Mouse (Mus musculus): ENCODE results near the gene Ubald2. TPM values are rescaled to one million over a fixed set of nuclear protein-coding genes. Genes with fewer than 3 reads are reported as not detected.

Ubald2 gene
- 69.7 TPM for polyA plus RNA-seq (2014; fragmentation: Illumina TruSeq; extraction: RNeasy Lipid Tissue Mini Kit (QIAGEN cat#74804); ENCODE audit: low read depth, low replicate concordance)

DNA sequence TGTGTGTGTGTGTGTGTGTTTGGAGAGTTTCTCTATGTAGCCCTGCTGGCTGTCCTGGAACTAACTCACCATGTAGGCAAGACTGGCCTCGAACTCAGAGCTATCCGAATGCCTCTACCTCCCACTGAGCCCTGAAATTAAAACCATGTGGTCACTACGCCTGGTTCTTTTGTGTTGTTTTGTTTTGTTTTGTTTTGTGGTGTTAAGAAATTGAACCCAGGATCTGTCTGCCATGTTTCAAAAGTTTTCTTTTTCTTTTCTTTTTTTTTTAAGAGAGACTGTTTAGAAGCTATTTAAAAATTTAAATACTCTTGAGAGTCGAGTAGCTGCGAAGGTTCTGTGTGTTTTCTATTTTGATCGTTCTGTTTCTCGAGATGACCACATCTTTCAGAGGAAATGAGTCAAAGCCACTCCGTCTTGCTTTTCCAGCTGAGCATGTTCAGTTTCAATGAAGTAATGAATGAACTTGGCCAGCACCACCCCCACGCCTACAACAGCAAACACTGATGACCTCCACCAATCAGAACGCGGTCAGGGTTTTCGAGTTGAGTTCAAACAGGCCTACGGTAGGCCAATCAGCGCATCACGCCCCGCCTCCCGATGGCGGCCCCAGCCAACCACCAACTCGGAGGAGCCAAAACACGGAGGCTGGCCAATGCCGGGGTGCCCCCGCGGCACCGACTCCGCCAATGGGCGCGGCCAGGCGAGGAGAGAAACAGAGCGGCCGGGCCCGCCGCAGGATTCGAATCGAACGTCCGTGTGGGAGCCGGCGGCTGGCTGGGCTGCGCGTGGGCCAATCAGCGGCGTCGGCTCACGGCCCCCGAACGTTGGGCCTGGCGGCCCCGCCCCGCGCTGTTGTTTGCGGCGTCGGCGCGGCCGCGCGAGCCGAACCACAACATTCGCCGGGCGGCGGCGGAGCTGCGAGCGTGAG lies at the start of gene Ubald2:
Ubald2 (plus strand) TSS at position 739 of the 931 bp plus-strand sequence.

DNA sequence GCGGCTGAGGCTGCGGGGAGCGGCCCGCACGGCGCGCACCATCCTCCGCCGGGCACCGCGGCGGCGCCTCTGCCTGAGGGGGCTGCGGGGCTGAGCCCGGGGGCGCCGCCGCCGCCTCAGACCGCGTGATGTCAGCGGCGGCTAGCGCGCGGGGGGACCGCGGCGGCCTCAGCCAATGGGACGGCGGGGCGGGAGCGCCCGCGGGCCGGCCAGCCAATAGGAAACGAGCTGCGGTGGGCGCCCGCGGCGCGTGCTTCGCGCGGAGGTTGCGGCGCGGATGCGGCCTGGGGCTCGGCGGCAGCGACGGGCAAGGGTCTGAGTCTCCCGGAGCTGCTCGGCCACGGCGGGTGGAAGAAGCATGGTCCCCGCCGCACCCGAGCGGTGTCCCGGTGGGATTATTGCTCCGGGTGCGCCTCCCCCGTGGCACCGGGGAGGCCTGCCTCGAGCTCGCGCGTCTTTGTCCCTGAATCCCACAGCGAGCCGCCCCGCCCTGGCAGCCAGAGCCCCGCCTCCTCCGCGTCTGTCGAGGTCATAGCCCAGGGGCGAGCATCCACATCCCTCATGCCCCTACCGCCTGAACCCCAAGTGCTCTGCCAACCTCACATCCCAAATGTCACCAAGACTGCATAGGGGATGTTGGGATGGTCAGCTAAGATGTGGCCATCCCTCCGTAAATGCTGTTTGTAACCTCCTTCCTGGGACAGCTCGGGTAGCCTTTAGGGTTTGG lies 20.8 kb upstream of the Ubald2 start, which contains the start of gene Rnf157:
Rnf157 (minus strand) TSS at position 129 of the 727 bp plus-strand sequence.

DNA sequence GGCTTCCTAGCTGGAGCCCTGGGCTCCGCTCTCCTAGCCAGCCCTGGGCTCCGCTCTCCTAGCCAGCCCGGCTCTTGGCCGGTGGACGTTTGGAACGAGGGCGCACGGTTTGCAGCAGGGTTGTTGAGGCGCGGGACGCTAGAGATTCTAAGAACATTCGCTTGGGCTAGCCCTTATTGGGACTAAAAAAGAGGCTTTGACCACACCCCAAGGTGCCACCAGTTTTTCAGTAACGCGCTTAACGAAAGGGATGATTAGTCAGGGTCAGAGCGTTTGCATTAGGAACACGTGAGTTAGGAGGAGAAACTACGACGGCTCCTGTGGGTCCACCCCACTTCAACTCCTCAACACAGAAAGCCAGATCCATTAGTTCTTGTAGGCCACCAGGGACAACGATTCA lies 32.2 kb downstream of the Ubald2 start, which contains the start of gene Qrich2:
Qrich2 (minus strand) TSS at position 101 of the 400 bp plus-strand sequence.

Other genes starting within 250 kb of the Ubald2 start
- gene Ten1, start 235.2 kb upstream of the Ubald2 start, polyA plus RNA-seq (2014; fragmentation: Illumina TruSeq; extraction: RNeasy Lipid Tissue Mini Kit (QIAGEN cat#74804); ENCODE audit: low read depth, low replicate concordance) = 46.2 TPM
- gene Acox1, start 235.0 kb upstream of the Ubald2 start, polyA plus RNA-seq (2014; fragmentation: Illumina TruSeq; extraction: RNeasy Lipid Tissue Mini Kit (QIAGEN cat#74804); ENCODE audit: low read depth, low replicate concordance) = 213 TPM
- 2.0 TPM for gene Evpl, start 196.0 kb upstream of the Ubald2 start, polyA plus RNA-seq (2014; fragmentation: Illumina TruSeq; extraction: RNeasy Lipid Tissue Mini Kit (QIAGEN cat#74804); ENCODE audit: low read depth, low replicate concordance)
- gene Srp68, start 159.9 kb upstream of the Ubald2 start, polyA plus RNA-seq (2014; fragmentation: Illumina TruSeq; extraction: RNeasy Lipid Tissue Mini Kit (QIAGEN cat#74804); ENCODE audit: low read depth, low replicate concordance) = 58.9 TPM
- 1.4 TPM for gene Galr2, start 153.2 kb upstream of the Ubald2 start, polyA plus RNA-seq (2014; fragmentation: Illumina TruSeq; extraction: RNeasy Lipid Tissue Mini Kit (QIAGEN cat#74804); ENCODE audit: low read depth, low replicate concordance)
- gene Exoc7, start 126.9 kb upstream of the Ubald2 start, polyA plus RNA-seq (2014; fragmentation: Illumina TruSeq; extraction: RNeasy Lipid Tissue Mini Kit (QIAGEN cat#74804); ENCODE audit: low read depth, low replicate concordance) = 43.2 TPM
- gene Foxj1, start 98.7 kb upstream of the Ubald2 start, polyA plus RNA-seq (2014; fragmentation: Illumina TruSeq; extraction: RNeasy Lipid Tissue Mini Kit (QIAGEN cat#74804); ENCODE audit: low read depth, low replicate concordance) = 16.9 TPM
- 13.9 TPM for gene Rnf157, start 21.1 kb upstream of the Ubald2 start, polyA plus RNA-seq (2014; fragmentation: Illumina TruSeq; extraction: RNeasy Lipid Tissue Mini Kit (QIAGEN cat#74804); ENCODE audit: low read depth, low replicate concordance)
- gene Qrich2, start 32.1 kb downstream of the Ubald2 start, polyA plus RNA-seq (2014; fragmentation: Illumina TruSeq; extraction: RNeasy Lipid Tissue Mini Kit (QIAGEN cat#74804); ENCODE audit: low read depth, low replicate concordance) = 7.1 TPM
- gene Prpsap1, start 60.1 kb downstream of the Ubald2 start, polyA plus RNA-seq (2014; fragmentation: Illumina TruSeq; extraction: RNeasy Lipid Tissue Mini Kit (QIAGEN cat#74804); ENCODE audit: low read depth, low replicate concordance) = 63.6 TPM
- gene Sphk1, start 96.8 kb downstream of the Ubald2 start, polyA plus RNA-seq (2014; fragmentation: Illumina TruSeq; extraction: RNeasy Lipid Tissue Mini Kit (QIAGEN cat#74804); ENCODE audit: low read depth, low replicate concordance) = 15.7 TPM
- gene Ube2o, start 147.4 kb downstream of the Ubald2 start, polyA plus RNA-seq (2014; fragmentation: Illumina TruSeq; extraction: RNeasy Lipid Tissue Mini Kit (QIAGEN cat#74804); ENCODE audit: low read depth, low replicate concordance) = 17.5 TPM
- gene Aanat, start 152.3 kb downstream of the Ubald2 start, polyA plus RNA-seq (2014; fragmentation: Illumina TruSeq; extraction: RNeasy Lipid Tissue Mini Kit (QIAGEN cat#74804); ENCODE audit: low read depth, low replicate concordance) = not detected
- gene Rhbdf2, start 192.9 kb downstream of the Ubald2 start, polyA plus RNA-seq (2014; fragmentation: Illumina TruSeq; extraction: RNeasy Lipid Tissue Mini Kit (QIAGEN cat#74804); ENCODE audit: low read depth, low replicate concordance) = 14.5 TPM
- gene Prcd, start 219.4 kb downstream of the Ubald2 start, polyA plus RNA-seq (2014; fragmentation: Illumina TruSeq; extraction: RNeasy Lipid Tissue Mini Kit (QIAGEN cat#74804); ENCODE audit: low read depth, low replicate concordance) = 3.3 TPM
- gene Cygb, start 220.2 kb downstream of the Ubald2 start, polyA plus RNA-seq (2014; fragmentation: Illumina TruSeq; extraction: RNeasy Lipid Tissue Mini Kit (QIAGEN cat#74804); ENCODE audit: low read depth, low replicate concordance) = 43.7 TPM